Mouse (Mus musculus): ENCODE measurements around the gene Zfhx3.

Gene Zfhx3

GRCm38 (mm10) chr8:108788762-108789157, 846.3 kb downstream of the Zfhx3 start:
- no peak for DNase-seq (ENCODE audit: low read depth, low spot score)

GRCm38 (mm10) chr8:108790559-108791293, 848.3 kb downstream of the Zfhx3 start:
- peak; percentile 42 for DNase-seq (ENCODE audit: low read depth, low spot score)

GRCm38 (mm10) chr8:108796076-108796475, 853.6 kb downstream of the Zfhx3 start:
- DNase-seq (ENCODE audit: low read depth, low spot score): no peak

DNA sequence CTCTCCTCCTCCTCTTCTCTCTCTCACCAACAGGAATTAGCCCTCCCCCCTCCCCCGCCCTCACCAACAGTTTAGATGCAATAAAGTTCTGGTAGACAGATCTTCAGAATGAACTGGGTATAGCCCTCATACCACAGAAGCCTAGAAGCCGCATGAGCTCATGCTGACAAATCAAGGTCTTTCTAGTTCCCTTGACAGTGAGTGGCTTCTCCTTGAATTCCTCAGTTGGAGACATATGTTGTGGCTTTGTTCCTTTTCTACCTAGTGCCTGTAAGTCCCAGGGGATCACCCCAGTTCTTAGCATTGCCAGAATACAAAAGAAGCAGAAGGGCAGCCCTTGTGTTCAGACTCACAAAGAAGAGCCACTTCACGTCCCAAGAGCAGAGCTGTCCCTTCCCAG, 854.4 kb downstream of the Zfhx3 start:
- DNase-seq (ENCODE audit: low read depth, low spot score): no peak

DNA sequence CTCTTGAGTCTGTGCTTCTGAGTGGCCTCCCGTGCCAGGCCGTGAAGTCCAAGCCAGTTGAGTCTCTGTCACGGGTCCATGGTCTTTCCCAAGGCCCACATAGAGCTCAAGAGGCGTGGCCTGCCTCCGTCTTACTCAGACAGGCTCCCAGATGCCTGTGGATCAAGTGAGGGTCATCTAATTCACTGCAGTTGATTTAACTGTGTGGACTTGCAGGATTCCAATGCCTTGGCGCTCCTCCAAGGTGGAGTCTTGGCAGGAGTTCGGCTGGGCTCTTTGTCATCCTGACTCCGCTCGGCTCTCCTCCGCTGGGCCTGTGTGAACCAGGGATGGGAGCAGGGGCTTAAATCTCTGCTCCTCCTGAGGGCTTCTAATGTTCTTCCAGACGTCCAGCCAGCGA, 855.6 kb downstream of the Zfhx3 start:
- DNase-seq (ENCODE audit: low read depth, low spot score): peak; percentile 82

DNA sequence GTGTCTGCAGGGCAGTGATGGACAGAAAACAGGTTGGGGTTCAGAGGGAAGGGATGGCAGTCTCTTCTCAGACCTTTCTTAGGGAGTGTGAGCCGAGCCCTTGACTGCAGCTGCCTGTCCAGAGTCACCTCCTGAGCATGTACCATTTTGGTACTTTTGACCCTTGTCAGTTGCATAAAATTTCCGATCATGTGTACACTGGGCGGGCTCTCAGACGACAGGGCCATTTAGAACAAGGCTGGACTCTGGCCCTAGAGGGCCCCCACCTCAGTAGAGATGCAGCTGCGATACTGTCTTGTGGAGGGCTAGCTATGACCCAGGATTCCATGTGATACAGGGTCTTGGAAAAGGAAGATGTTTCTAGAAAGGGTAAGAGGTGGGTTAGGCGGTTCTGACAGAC, 856.8 kb downstream of the Zfhx3 start:
- DNase-seq (ENCODE audit: low read depth, low spot score): no peak

DNA sequence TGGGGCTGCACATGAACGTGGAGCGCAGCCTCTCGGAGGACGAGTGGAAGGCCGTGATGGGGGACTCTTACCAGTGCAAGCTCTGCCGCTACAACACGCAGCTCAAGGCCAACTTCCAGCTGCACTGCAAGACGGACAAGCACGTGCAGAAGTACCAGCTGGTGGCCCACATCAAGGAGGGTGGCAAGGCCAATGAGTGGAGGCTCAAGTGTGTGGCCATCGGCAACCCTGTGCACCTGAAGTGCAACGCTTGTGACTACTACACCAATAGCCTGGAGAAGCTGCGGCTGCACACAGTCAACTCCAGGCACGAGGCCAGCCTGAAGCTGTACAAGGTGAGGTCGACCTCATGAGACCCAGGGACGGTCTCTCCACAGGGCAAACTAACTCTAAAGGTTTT, 857.9 kb downstream of the Zfhx3 start:
- DNase-seq (ENCODE audit: low read depth, low spot score): no peak

GRCm38 (mm10) chr8:108803017-108803416, 860.6 kb downstream of the Zfhx3 start:
- no peak for DNase-seq (ENCODE audit: low read depth, low spot score)

GRCm38 (mm10) chr8:108811694-108812093, 869.2 kb downstream of the Zfhx3 start:
- DNase-seq (ENCODE audit: low read depth, low spot score): no peak

GRCm38 (mm10) chr8:108813375-108813774, 870.9 kb downstream of the Zfhx3 start:
- DNase-seq (ENCODE audit: low read depth, low spot score): no peak

GRCm38 (mm10) chr8:108819271-108819671, 876.8 kb downstream of the Zfhx3 start:
- no peak for DNase-seq (ENCODE audit: low read depth, low spot score)

DNA sequence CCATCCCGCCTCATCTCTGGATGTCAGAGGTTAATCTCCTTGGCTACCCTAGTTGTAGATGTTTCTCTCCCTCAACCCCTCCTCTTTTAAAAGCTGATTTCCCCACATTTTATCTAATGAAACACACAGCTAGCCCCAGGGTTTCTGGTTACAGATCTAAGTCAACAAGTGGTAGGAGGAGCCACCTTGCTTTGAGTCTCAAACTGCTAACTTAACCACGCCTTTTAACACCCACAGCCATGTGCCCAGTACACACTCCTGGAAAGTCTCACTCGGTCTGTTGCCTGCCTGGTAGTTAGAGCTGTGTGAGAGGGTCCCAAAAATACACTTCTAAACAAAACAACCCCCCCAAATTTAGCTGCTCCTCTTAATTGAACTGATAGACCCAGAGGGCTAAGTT, 877.4 kb downstream of the Zfhx3 start:
- no peak for DNase-seq (ENCODE audit: low read depth, low spot score)

- DNase-seq (ENCODE audit: low read depth, low spot score): no peak
Measured at GRCm38 (mm10) chr8:108820634-108821033, 878.2 kb downstream of the Zfhx3 start.

DNA sequence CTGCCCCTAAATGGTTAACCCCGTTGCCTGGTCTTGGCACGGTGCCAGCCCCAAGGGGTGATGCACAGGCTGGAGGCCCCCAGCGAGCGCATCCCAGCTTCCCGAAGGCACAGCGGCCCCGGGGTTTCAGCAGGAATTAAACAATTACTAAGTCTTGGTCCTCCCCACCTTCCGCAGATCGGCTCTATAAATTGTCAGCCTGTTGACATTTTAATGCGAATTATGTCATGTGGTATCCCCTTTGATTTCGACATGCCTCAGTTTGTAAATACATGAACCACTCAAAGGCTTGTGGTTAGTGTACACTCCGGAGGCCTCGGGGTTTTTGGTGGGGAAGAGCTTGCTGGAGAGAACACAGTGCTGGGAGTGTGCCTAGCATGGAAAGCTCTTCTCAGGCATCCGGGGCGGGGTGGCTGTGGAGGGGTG, 880.4 kb downstream of the Zfhx3 start:
- DNase-seq (ENCODE audit: low read depth, low spot score): no peak

DNA sequence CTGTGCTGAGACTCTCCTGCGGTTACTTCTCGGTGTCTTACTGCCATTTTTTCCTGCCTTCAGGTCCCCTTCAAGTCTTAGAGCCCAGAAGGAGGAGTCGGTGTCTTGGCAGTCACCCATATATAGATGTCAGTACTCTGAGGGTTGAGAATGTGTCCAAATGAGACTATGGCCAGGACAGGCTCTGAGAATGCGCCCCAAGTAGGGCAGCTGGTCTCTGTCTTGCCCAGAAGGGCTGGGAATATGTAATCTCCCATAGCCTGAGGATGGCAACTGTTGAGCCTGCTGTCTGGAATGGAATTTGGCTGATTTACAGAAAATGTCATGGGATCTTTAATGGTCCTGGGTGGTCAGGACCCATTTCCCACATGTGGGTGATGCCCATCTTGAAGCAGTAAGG, 881.6 kb downstream of the Zfhx3 start:
- no peak for DNase-seq (ENCODE audit: low read depth, low spot score)

GRCm38 (mm10) chr8:108826414-108826813, 884.0 kb downstream of the Zfhx3 start:
- no peak for DNase-seq (ENCODE audit: low read depth, low spot score)

- DNase-seq (ENCODE audit: low read depth, low spot score): no peak
Measured at GRCm38 (mm10) chr8:108827428-108827827, 885.0 kb downstream of the Zfhx3 start.

GRCm38 (mm10) chr8:108829305-108829717, 886.9 kb downstream of the Zfhx3 start:
- peak; percentile 27 for DNase-seq (ENCODE audit: low read depth, low spot score)

DNA sequence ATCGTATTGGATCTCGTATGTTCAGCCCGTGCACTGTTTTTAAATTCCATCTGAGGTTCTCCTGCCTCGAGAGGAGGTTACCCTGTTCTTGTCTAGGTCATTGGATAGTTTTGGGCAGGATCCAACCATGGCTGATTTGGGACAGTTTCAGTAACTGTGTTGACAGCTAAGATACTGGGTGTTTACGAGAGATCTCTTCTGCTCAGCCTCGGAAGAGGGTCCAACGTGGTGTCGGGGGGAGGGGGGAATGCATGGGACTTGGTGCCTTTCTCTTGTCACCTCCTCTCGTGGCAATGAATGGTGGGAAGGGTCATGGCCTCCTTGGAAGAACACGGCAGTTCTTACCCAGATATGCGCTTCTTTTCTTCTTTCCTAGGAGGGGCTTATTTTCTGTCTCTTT, 892.7 kb downstream of the Zfhx3 start:
- no peak for DNase-seq (ENCODE audit: low read depth, low spot score)

DNA sequence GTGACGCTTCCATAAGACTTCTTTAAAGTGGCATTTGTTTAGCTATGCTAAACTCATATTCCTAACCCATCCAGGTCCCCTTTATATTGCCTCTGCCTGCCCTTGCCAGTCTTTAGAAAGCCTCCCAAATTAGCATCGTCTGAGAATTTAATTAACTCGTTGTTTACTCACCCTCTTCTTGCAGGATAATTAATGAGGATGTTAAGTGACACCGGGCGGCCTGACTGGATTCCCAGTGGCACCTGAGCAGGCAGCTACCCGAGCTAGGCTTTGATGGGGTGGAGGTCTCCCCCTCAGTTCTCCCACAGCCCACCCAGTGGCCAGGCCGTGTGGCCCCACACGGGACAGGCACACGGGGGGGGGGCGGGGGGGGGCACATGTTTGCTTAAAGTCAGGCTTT, 895.3 kb downstream of the Zfhx3 start:
- DNase-seq (ENCODE audit: low read depth, low spot score): no peak

GRCm38 (mm10) chr8:108838761-108839160, 896.3 kb downstream of the Zfhx3 start:
- no peak for DNase-seq (ENCODE audit: low read depth, low spot score)

DNA sequence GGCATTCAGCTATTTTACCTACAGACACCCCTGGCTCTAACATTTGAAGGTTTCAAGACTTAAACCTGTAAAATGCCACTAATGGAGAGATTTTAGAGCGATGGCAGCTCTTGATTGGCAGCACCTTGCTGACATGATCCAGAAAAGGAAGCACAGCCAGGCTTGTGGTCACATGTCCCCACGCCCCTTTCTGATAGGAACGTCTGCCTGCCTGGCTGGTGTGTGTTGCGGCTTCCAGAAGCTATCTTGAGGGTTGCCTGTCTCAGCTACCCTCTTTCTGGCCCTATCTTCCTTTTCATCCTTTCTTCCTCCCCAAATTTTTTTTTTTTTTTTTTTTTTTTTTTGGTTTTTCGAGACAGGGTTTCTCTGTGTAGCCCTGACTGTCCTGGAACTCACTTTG, 899.9 kb downstream of the Zfhx3 start:
- DNase-seq (ENCODE audit: low read depth, low spot score): no peak

GRCm38 (mm10) chr8:108846174-108846573, 903.7 kb downstream of the Zfhx3 start:
- DNase-seq (ENCODE audit: low read depth, low spot score): no peak

- DNase-seq (ENCODE audit: low read depth, low spot score): no peak
Measured at GRCm38 (mm10) chr8:108846827-108847226, 904.4 kb downstream of the Zfhx3 start.
